Mouse (Mus musculus) T-helper 1 cell (primary cell): ENCODE results near the gene Rpl37.

ENCODE experiments used
- in situ Hi-C: fragments of 300-600 bp; cut with MboI, MseI; formaldehyde crosslinking; loops from one replicate; pipeline ENCODE4 v1.15.1; 2025; ENCODE audit warnings: high pct_unique_total_duplicates

The Rpl37 gene

GRCm38 (mm10) chr15:5116270-5117030, at the start of gene Rpl37:
Gene Rpl37 (plus strand): TSS chr15:5116645.
- in situ Hi-C loops: loop anchor here (25.0 kb wide), 1 partner anchor 1079 kb away; the partner anchor contains the start of gene Oxct1

- in situ Hi-C loops: no loop called here
Observed at GRCm38 (mm10) chr15:5068801-5069518, 47.5 kb upstream of the Rpl37 start.

- in situ Hi-C loops: loop anchor here (10.0 kb wide), 1 partner anchor 1124 kb away; no protein-coding TSS in a partner anchor
Observed at GRCm38 (mm10) chr15:5081235-5081634, 35.2 kb upstream of the Rpl37 start.

GRCm38 (mm10) chr15:5086162-5086561, 30.3 kb upstream of the Rpl37 start:
- in situ Hi-C loops: loop anchor here (10.0 kb wide), 1 partner anchor 1119 kb away; no protein-coding TSS in a partner anchor

- in situ Hi-C loops: loop anchor here (10.0 kb wide), 1 partner anchor 1116 kb away; no protein-coding TSS in a partner anchor
Observed at GRCm38 (mm10) chr15:5088850-5089608, 27.4 kb upstream of the Rpl37 start.

- in situ Hi-C loops: no loop called here
Observed at GRCm38 (mm10) chr15:5090131-5090530, 26.3 kb upstream of the Rpl37 start.

- in situ Hi-C loops: no loop called here
Observed at GRCm38 (mm10) chr15:5095534-5096301, 20.7 kb upstream of the Rpl37 start.

GRCm38 (mm10) chr15:5097376-5097775, 19.1 kb upstream of the Rpl37 start:
- in situ Hi-C loops: no loop called here

- in situ Hi-C loops: loop anchor here (25.0 kb wide), 1 partner anchor 1065 kb away; the partner anchor contains the start of gene Oxct1
Observed at GRCm38 (mm10) chr15:5102312-5102711, 14.1 kb upstream of the Rpl37 start.

DNA sequence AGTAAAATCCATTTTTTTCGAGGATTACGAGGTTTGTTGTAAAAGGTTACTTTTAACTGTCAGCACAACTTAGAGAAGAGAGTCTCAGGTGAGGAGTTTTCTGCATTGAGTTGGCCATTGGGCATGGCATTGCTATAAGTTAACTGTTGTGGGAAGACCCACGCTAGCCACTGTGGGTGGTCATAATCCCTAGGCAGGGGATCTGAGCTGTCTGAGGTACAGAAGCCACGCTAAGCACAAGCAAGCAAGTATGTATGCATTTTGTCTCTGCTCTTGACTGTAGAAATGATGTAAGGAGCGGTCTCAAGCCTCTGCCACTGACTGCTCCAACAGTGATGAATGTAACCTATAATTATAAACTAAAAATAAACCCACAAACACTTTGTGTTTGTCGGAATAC, 10.6 kb upstream of the Rpl37 start:
- in situ Hi-C loops: loop anchor here (25.0 kb wide), 1 partner anchor 1069 kb away; the partner anchor contains the start of gene Oxct1

DNA sequence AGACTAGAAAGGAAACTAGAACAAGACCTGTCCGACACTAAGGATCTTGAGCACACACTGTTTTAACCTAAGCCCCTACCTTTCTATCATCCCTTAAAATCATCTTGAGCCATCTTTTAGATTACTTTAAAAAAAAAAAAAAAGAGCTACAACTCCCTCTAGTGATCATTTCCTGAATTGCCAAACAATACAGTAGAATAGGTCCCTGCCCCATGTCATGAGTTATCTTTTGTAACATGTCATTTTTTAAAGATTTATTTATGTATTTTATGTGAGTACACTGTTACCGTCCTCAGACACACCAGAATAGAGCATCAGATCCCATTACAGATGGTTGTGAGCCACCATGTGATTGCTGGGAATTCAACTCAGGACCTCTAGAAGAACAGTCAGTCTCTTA, 10.2 kb upstream of the Rpl37 start:
- in situ Hi-C loops: loop anchor here (25.0 kb wide), 1 partner anchor 1069 kb away; the partner anchor contains the start of gene Oxct1

- in situ Hi-C loops: loop anchor here (25.0 kb wide), 1 partner anchor 1071 kb away; the partner anchor contains the start of gene Oxct1
Observed at GRCm38 (mm10) chr15:5107686-5108654, 8.5 kb upstream of the Rpl37 start, which contains the start of gene Card6. Gene Card6 (minus strand): TSS chr15:5108539.

GRCm38 (mm10) chr15:5108655-5109040, 7.8 kb upstream of the Rpl37 start:
- in situ Hi-C loops: loop anchor here (25.0 kb wide), 1 partner anchor 1071 kb away; the partner anchor contains the start of gene Oxct1

GRCm38 (mm10) chr15:5112651-5113050, 3.8 kb upstream of the Rpl37 start:
- in situ Hi-C loops: loop anchor here (5.0 to 25.0 kb wide), 2 partner anchors 290 to 1075 kb away; partner anchors contain the start of gene Oxct1

DNA sequence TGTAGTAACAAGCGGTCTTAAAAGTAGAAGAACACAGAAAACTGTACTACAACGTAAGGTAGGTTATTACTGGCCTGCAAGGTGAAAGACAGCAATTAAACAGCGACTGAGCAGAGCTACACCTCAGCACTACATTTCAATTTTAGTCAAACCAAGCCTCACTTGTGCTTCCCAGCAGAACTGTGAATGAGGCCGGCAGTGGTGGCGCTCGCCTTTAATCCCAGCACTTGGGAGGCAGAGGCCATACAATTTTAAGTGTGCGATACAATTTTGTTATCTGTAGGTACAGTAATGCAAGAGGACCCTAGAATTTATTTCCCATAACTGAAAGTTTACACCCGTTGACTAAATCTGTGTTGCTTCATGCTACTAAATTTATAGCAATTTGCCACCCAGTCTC, 1.3 kb upstream of the Rpl37 start:
- in situ Hi-C loops: loop anchor here (25.0 kb wide), 1 partner anchor 1078 kb away; the partner anchor contains the start of gene Oxct1

GRCm38 (mm10) chr15:5117031-5117601, 671 bp downstream of the Rpl37 start:
- in situ Hi-C loops: loop anchor here (25.0 kb wide), 1 partner anchor 1080 kb away; the partner anchor contains the start of gene Oxct1

DNA sequence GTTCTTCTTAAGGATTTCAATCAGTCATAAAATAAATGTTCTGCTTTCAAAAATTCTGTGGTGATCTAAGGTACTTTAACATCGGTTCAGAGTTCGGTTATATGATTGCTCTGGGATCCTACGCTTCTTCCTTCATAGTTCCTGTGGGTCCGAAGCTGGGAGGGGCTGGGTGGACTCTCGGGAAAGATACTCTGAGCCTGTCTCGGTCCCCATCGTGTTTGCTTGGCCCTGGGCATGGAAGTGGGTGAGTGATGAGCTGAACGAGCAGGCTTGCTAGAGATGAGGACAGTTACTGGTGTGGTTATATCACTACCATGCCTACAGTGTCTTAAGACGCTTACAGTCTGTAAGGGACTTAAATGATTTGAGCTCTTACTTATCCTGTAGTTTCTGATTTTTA, 2.2 kb downstream of the Rpl37 start:
- in situ Hi-C loops: loop anchor here (25.0 kb wide), 1 partner anchor 1081 kb away; the partner anchor contains the start of gene Oxct1

DNA sequence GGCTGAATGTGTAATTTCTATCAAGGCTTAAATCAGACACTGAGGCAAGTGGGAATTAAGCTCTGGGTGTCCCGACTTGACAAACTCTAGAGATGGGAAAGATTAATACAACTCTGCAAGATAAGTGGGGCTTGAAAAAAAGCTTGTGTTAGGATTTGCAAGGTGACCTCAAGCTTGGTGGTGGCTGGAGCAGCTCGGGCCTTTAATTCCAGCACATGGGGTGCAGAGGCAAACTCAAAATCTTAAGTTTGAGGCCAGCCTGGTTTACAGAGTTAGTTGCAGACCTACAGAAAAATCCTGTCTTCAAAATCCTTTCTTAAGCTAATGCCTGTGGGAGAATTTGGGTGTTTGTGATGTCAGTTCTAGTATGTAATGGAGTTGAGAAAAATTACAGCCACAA, 2.7 kb downstream of the Rpl37 start:
- in situ Hi-C loops: loop anchor here (25.0 kb wide), 1 partner anchor 1082 kb away; the partner anchor contains the start of gene Oxct1

DNA sequence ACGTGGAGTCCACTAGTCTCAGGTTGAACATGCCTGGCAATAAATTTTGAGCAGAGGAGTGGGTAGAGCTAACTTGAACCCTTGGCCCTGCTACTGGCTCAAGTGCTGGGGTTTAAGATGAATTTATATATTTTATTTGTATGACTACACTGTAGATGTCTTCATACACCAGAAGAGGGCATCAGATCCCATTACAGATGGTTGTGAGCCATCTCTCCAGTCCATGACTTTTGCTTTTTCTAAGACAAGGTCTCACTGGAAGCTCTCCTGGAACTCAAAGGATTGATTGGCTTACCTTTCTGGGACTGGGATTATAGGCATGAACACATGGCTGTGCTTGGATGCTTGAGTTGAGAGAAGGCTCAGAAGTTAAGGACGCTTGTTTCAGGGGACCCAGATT, 3.3 kb downstream of the Rpl37 start:
- in situ Hi-C loops: loop anchor here (25.0 kb wide), 1 partner anchor 1082 kb away; the partner anchor contains the start of gene Oxct1
